Mouse (Mus musculus) frontal cortex, adult (tissue): ENCODE results near the gene March2.
"Not testable (repeated sequence)": the region's sequence is repeated elsewhere in the genome, so short reads cannot be mapped to it uniquely, and the experiment has no call there.

Experiments used
- ATAC-seq: cut with Nextera tagmentation; 2 replicates; pipeline ENCODE4 v1.9.2; 2017; ENCODE audit warnings: mild to moderate bottlenecking, moderate library complexity, mixed read lengths; ENCODE audit not compliant: low TSS enrichment

The March2 gene

DNA sequence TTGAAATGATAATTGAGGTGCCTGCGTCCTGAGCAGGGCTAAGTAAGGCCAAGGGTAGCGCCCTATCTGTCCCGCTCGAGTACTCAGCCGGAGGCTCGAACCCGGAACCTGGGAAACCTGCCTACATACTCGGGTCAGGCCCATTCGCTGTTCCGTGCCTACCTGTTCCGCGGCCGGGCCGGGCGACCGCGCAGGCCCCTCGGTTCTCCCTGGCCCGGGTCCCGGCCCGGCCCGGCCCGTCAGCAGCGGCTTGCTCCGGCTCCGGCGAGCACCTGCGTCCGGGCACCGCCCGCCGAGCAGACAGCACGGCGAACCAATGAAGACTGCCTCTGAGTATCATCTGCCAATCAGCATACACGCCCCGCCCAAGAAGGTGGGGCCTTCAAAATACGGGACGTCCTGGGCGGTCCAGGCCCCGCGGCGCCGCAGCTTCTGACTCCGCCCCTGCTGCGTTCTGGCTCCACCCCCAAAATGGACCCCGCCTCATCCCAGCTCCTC, at the start of gene March2:
Gene March2 (minus strand): TSS at position 287 of the 498 bp plus-strand sequence.
- ATAC-seq = peak; percentile 99

DNA sequence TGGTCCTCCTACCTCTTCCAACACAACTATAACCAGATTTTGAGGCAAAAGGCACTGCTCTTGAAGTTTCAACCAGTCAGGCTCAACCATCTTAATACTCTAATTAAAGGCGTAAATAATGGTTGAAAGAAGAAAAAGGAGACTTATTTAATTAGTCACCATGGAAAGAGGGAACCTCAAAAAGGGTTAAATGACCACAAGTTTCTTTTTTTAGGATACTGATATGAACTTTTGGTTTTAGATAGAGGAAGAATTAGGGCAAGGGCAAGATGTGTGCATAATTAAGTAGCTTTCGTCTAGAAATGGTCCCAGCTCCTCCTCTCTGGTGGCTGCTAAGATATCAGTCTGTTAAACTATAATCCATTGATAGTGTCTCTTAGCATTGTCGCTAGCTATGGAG, 47.9 kb upstream of the March2 start:
- no peak for ATAC-seq

DNA sequence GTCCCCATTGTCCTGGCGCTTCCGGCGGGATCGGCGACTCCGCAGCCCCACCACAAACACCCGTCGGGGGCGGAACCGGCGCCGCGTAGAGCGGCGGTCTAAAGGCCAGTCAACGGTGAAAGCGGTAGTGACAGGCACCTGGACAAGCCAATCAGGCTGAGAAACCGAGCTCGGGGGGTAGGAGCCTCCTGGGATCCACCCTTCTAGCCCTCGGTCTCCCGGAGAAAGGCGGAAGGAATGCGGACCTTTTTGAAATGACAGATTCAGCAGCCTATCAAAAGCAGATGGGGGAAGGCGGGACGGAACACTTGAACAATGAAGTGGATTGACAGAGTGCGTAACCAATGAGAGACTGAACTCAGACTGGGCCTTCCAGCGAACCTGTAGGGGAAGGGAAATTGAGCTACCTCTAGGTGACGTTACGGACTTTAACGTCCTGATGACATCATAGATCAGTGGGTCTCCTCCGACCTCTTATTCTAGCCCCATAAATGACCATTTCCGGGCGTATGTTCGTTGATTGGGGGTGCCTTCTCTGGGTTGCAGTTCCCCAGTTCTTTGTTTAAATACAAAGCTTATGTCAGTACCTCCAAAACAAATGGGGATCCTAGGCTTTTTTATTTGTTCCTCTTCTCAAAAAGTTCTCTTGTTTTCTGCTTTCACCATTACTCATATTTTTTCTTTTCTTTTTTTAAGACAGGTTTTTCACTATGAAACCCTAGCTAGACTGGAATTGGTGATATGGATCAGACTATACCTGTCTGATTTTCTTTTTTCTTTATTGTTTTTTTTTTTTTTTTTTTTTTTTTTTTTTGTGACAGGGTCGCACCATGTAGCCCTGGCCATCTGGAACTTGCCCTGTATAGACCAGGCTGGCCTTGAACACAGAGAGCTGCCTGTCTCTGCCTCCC, 42.0 kb upstream of the March2 start, which contains the start of gene Rab11b:
Gene Rab11b (minus strand): TSS at position 276 of the 911 bp plus-strand sequence.
- peak; percentile 99 for ATAC-seq

DNA sequence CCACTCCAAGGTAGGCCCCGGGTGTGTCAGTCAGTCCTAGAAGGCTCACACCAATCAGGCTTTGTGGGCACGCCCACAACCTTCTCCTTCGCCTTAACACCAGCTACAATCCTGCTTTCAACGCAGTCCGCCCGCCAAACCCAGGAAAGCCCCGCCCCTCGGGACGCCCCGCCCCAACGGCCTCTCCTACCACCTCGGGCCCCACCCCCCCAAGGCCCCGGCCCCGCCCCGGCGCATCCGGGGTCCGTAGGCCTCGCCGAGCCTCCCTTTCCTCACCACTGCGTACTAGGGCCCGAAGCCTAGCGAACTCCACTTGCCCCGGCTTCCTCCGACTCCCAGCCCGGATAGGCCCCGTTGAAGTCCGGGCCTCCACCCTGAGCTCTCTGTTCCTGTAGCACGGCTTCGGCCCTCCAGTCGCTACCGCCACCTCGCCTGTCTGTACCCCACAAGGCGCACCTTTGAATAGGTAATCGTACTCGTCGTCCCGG, 41.3 kb upstream of the March2 start:
- ATAC-seq = peak; percentile 48

DNA sequence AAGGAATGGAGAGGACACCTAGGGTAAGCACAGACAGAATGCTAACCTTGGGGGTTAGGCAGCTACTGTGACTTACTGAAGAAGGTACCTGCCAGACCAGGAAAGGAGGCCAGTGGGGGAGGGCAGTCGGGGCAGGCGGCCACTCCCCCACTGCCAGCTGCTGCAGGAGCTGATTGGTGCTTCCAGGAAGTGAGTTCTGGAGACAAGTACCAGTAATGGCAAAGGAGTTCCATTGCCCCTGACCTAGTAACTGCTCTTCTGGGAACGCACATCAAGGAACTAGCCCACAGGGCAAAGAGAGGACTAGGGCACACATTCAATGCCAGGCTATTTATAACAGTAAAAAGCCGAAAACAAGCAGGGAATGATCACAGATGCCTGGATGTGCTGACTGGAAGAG, 38.8 kb upstream of the March2 start:
- no peak for ATAC-seq

DNA sequence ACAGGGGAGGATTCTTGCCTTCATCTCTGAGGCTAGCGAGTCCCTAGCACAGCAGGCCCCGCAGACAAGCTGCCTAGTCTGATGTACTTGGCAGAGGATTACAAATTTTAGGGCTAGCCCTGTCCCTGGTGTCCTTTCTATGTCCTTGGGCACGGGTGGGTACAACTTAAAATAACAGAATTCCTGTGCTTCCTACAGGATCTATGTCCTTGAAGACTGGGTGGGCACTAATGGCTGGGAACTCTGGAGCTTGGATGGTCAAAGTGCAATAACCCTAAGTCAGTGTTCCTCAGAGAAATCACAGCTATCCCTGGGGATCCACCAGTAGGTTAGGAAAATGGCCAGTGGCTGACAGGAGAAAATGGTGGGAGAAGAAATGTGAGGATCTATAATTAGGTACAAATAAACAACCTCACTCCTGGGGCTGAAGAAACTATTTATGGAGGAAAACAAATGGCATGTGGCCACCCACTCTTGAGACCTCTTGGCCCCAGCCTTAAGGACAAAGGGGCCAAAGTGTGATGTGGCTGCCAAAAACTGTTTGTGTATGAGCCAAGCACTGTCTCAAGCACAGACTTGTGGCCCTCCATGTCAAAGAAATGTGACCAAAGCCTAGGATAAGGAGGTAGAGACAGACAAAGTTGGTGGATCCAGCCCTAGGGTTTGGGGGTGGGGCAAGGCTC, 37.8 kb upstream of the March2 start:
- ATAC-seq = no peak

DNA sequence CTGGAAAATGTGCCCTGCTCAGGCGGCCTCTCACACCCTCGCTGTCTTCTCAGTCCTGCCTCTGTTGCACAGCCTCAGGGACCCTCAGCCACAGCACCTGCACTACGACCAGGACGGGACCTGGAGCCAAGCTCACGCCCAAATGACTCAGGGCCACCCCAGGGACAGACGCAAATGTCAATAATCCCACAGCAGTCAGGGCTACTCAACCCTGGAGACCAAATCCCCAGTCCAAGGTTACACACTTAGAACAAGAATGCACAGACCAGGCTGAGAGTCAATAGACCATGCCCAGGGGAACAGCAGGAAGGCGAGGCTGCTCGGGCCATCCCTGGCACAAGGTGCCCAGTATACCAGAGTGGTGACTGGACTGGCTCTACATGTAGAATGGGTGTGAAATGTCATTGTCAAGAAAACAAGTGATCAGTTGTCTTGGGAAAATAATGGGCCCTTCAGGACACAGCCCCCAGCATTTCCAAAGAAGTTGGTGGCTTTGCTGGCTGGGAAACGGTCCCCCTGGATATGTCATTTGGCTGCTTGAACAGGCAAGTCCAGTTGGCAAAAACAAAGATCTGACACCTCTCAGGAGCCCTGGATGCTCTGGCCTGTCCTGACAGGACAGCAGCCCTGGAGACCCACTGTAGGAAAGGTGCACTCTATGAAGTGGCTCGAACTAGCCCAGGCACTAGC, 37.1 kb upstream of the March2 start:
- ATAC-seq = no peak

DNA sequence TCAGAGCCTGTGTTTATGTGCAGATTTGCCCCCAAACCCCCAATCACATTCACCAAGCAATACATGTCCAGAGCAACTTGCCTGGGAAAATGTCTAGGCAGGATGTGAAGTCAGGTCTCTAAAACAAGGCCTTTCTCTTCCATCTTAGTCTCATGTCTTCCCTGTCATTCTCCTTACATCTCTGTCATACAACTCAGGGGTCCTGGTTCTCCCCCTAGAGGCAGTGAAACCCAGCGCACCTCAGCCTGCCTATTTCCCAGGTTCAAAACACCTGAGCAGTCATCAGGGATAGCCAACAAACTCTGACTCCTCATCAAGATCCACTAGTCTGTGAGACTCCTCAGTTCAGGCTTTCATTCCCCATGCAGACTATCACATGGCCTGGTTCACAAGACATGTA, 36.2 kb upstream of the March2 start:
- ATAC-seq = no peak

DNA sequence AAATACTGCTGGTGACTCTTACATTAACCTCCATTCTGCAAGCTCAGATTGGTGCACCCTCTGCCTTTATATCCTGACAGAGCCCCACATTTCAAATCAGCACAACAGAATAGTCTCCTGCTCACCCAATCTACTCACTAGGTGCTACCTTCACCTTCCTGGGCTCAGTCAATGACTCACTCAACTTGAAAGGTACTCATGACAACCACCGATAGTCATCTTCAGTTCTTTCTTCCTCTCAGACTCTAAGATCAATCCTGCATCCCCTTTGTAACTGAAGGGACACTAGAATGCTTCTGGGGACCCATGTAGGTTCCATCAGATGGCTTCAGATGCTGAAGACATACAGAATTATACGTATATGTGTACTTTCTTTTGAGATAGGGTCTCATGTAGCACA, 33.8 kb upstream of the March2 start:
- ATAC-seq = no peak

DNA sequence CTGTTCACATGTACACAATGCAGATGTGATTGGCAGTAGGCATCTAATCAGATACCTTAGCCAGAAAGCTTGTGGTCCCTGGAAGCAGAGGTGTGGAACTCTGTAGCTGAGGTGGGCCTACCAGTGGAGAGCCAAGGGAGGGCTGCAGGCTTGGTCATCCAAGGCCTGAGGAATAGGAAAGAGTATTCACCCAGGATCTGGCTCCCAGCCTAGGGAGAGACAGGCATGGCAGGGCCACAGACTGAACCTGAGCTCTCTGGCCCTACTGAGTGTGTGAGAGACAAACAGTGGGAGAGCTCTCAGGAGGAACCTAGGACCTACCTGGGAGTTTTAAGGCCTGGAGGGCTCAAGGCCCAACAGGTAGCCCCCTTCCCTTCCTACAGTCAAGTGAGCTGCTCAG, 32.7 kb upstream of the March2 start:
- no peak for ATAC-seq

DNA sequence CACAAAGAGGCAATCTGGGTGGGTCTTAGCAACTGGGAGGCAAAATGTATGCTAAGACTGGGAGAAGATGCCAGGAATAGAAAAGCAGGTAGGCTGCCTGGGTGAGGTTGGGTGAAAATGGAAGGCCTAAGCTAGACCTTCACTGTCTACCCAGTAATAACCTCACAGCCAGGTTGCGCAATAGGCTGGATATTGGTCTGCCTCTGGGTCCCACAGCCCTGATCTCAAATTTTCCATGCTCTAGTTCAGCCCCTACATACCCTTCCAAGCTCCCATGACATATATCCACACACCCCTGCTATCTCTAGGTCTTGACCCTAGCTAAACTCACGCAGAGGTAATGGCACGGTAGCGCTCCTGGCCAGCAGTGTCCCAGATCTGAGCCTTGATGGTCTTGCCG, 31.0 kb upstream of the March2 start:
- no peak for ATAC-seq

DNA sequence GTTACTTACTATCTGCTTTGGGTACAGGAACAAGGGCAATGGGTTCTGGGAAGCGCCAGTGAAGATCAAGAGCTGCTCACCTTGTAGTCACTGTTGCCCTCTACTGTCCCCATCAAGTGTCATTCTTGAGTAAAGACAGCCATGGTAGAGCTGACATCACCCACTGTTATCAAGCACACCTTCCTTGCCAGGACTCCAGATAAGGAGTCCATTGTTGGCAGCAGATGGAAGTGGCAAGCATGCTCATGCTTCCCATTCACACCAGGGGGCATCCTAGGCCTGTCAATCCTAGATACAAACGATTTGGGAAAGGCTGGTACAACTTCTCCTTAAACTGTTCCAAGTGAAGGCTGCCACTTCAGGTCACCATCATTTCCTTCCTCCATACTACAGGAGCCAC, 27.5 kb upstream of the March2 start:
- ATAC-seq = peak; percentile 69; the same call in 1 of the 2 replicates

DNA sequence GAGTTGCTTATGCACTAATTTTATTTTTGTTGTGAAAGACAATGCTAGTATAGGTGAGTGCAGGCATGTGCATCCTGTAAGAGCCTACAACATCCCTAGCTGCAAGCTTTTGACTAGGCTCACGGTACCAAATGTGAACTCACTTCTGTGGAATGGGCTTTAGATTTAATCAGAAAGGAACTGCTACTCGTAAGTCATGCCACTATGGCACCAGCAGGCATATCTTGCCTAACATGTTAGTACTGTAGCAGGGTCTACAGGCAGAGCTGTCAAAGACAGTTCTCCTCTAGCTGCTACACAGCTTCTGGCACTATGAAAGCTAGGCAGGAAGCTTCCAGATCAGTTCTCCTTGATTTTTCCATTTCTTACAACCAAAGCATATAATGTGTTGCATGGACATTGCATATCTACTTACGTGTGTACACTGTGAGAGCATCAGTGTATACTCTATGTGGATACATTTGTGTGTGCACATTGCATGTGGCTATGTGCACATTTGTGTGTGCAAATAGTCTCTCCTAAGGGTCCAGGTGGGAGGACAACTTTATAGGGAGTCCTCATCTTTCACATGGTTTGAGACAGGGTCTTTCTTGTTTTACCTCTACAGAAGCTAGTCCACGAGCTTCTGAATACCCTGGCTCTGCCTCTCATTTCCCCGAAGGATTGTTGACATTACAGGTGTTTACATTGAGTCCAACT, 26.4 kb upstream of the March2 start:
- no peak for ATAC-seq

DNA sequence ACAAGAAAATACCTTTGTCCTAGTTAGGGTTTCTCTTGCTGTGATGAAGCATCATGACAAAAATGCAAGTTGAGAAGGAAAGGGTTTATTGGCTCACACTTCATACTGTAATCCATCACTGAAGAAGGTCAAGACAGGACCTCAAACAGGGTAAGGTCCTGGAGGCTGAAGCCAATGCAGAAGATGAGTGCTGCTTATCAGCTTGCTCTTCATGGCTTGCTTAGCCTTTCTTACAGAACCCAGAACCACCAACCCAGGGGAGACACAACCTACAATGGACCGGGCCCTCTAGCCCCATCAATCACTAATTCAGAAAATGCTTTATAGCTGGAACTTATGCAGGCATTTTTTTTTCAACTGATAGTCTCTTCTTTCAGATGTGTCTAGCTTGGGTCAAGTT, 23.9 kb upstream of the March2 start:
- ATAC-seq = no peak

DNA sequence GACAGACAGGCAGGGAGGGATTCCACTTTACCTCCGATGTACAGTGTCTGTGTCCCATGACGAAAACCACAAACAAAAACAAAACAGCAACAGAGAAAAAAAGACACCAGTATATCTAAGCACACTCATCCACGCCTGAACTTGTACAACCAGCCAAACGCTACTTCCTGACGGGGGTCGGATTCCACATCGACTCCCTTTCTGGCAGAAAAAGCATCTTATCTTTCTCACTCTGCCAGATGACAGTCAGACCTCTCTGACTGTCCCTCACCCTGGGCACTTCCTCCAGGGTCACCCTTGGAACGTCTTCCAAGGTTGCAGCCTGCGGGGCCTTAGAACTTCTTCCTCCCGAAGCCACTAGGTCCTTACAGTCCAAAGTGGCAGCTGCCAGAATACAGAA, 15.1 kb upstream of the March2 start:
- not testable (repeated sequence) for ATAC-seq

DNA sequence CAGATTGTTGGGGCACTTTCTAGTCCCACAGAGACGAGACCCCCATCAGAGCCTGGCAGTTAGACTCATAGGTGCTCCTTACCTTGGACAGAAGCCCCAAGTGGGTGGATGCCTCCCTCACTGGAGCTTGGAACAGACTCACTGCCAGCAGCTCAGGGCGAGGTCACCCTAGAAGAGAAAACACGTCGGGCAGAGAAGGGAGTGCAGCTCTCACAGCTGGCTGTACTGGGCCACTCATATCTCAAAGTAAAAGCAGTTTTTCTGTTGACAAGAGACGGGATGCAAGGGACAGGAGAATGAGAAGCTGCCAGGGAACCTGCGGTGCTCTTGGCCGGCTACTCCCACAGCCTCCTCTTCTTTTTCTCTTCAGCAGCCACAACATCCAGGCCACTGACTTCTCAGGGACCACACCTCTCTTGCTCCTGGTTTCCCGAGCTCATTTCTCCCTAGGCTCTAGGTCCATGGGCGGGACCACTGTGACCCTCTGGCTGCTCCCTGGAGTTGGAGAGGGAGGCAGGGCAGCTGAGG, 14.2 kb upstream of the March2 start:
- ATAC-seq = not testable (repeated sequence)

DNA sequence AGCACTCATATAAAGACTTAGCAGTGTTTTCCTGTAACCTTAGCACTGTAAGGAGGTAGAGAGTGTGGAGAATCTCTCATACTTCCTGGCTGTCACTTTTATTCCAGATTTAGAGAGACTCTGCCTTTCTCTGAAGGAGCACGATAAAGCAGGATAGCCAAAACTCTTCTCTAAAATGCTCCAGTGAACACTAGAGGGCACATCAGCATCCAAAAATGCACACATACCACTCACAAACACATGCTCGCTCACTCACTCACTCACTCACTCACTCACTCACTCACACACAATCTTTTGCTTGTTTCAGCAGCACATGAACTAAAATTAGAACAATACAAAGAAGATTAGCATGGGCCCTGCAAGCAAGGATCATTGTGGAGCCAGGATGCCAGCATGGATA, 10.7 kb upstream of the March2 start:
- no peak for ATAC-seq

DNA sequence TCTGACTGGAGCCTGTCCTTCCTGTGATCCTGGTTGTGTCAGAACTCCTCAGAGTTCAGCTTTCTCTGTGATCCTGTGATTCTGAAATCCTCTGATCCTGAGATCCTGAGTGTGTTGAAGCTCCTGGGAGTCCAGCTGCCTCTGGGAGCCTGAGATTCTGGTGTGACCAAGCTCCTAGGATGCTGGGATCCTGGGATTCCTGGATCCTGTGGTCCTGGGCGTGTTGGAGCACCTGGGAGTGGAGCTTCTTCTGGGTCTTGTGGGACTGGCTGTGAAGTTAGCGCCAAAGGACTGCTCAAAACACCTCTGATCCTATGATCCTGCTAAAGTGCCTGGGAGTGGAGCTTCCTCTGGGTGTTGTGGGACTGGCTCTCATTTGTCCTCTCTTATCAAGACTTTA, 9.9 kb upstream of the March2 start:
- no peak for ATAC-seq

DNA sequence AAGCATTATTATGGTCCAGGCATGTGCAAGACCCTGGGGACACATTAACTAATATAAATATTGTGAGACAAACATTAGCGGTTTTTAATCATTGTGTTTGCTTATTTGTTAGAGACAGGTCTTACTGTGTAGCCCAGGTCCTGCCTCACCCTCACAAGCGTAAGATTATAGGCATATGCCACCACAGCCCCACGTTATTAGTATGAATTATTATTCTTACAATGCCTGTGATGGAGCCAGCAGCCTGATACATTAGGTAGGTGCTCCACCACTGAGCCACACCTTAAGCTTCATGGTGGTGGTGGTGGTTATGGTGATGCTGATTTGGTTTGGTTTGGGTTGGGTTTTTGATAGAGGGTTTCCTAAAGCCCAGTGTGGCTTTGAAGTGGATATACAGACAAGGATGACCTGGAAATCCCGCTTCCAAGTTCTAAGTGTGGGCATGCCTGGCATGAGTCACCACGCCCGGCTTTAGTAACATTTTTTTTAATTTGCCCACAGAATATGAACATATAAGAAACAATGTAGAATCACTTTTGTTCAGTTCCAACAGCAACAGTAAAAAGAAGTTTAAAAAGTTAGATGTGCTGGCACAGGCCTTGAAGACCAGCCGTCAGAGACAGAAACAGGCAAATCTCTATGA, 1.4 kb upstream of the March2 start:
- ATAC-seq = peak; percentile 58

DNA sequence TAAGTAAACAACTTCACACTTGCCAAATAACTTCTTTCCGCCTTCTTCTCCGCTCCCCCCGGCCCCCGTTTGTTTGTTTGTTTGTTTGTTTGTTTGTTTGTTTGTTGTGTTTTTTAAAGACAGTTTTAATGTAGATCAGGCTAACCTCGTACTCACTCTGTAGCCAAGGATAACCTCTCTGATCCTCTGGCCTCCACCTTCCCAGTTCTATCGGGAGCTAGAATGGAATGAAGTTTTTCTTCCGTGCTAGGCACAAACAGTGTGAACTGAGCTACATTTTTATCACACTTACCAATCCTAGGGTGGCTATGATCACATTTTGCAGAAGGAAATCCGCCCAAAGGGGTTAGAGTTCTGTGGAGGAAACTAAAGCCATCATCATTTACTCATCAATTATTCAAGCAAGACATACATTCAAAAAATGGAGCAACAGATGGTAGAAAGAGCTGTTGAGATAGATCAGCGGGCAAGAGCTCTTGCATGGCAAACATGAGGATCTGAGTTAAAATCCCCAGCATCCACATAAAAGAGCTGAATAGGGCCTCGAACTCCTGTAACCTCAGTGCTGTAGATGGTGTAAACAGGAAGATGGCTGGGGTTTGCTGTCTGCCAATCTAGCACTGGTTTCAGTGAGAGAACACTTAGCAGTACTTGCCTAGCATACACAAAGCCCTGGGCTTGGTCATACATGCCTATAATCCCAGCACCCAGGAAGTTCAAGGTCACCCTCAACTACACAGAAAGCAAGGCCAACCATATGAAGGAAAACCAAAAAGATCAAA, 665 bp upstream of the March2 start:
- no peak for ATAC-seq
